Mouse (Mus musculus) macrophage (primary cell): ENCODE measurements around the gene Smyd1. TPM values are rescaled to one million over a fixed set of nuclear protein-coding genes. Genes with fewer than 3 reads are reported as not detected.
"Not testable (repeated sequence)": the region's sequence is repeated elsewhere in the genome, so short reads cannot be mapped to it uniquely, and the experiment has no call there.

Source experiments
- H3K27ac ChIP-seq: fragments of 350-480 bp; formaldehyde crosslinking; 2 replicates; pipeline ENCODE4 v1.9.0; 2021
- H3K36me3 ChIP-seq: fragments of 350-480 bp; formaldehyde crosslinking; 2 replicates; pipeline ENCODE4 v1.9.0; 2021; ENCODE audit errors: inconsistent target
- H3K4me3 ChIP-seq: fragments of 350-480 bp; formaldehyde crosslinking; 2 replicates; pipeline ENCODE4 v1.9.0; 2021; ENCODE audit errors: inconsistent target
- H3K79me2 ChIP-seq: fragments of 350-480 bp; formaldehyde crosslinking; 2 replicates; pipeline ENCODE4 v1.9.0; 2021; ENCODE audit errors: inconsistent target
- WGBS: methylation state at CpG from one replicate; pipeline ENCODE4 v1.1.7; 2026; ENCODE audit warnings: inconsistent platforms; ENCODE audit not compliant: missing documents; 5-methylcytosine and 5-hydroxymethylcytosine counted together
- polyA plus RNA-seq: library from polyadenylated mRNA; stranded (reverse); fragments of 250-400 nt; gene quantifications from 3 replicates; pipeline ENCODE4 v1.2.4, GENCODE M21; 2018; ENCODE audit warnings: inconsistent platforms

Gene Smyd1
- polyA plus RNA-seq, 1 experiment from 2014 or later, result not detected

DNA sequence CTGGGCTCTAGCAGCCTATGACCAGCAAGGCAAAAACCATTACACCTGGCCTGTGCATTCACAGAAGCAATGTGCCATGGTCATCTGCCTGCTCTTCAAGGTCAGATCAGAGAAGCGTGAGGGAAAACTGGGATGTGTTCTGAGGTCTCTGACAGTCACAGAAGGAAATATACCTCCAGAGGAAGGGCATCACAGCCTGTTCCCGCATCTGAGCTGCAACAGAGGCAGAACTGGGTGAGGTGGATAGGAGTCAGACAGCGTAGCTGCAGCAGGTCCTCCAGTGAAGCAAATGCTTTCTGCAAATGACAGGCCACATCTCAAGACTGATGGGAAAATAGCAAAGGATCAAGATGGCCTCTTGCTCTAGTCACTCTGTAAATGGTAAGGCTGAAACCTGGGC is 16.9 kb upstream of the Smyd1 start:
- 88% methylated on average over 3 of the region's 3 CpGs for WGBS
- H3K79me2 ChIP-seq, result no peaks in the 10 kb centered on the region
- no peak overlapping the region for H3K4me3 ChIP-seq
- no peaks in the 10 kb centered on the region for H3K36me3 ChIP-seq
- H3K27ac ChIP-seq, result no peak overlapping the region

DNA sequence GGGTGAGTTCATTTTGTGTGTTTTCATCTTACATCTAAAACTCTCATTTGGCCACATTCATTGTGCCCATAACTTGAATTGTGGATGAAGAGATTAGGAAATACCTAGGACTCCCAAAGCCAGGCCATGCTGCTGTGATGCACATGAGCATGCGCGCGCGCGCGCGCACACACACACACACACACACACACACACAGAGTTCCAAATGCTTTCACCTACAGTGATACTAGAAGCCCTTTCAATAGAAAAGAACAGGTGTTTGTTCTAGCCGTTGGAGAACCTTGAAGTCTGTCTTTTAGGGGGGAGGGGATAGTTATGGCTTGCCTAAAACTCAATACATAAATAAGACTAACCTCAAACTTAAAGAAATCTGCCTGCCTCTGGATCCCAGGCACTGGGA is 15.6 kb upstream of the Smyd1 start:
- Histone ChIP-seq H3K36me3 (no peaks in the 10 kb centered on the region), H3K79me2 (no peaks in the 10 kb centered on the region), H3K4me3 (no peak overlapping the region), H3K27ac (no peak overlapping the region)
- WGBS, result 95% methylated on average over 8 of the region's 8 CpGs

DNA sequence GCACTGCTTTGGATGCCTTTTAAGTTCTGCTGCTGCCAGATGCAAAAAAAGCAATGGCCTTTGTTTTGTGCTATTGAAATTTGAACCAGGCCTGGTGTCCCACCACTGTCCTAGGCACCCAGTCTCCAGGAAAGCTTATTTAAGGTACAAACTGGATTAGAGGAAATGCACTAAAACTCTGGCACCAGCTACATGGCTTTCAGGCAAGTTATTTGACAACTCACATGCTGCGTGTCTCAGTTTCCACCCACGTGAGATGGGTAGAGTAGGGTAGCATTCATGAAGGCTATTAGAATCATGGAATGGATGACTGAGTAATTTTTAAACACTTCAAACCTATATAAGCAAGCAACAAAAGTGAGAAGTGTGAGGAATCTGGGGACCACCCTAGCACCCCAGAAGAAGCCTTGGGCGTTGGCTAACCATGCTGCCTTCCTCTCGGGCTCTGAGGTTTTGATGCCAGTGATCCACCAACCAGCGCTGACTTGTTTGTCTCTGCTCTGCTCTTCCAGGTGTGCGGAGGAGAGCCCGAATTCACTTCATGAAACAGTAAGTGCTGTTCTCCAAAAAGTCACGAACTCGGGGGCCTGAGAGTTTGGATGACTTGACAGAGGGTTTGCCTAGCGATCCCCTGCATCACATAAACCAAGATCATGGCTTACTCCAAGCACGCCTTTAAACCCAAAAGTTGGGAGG is 11.7 kb upstream of the Smyd1 start:
- Histone ChIP-seq H3K36me3 (no peaks in the 10 kb centered on the region), H3K79me2 (no peaks in the 10 kb centered on the region), H3K27ac (no peak overlapping the region), H3K4me3 (no peak overlapping the region)
- WGBS, result 95% methylated on average over 11 of the region's 11 CpGs

DNA sequence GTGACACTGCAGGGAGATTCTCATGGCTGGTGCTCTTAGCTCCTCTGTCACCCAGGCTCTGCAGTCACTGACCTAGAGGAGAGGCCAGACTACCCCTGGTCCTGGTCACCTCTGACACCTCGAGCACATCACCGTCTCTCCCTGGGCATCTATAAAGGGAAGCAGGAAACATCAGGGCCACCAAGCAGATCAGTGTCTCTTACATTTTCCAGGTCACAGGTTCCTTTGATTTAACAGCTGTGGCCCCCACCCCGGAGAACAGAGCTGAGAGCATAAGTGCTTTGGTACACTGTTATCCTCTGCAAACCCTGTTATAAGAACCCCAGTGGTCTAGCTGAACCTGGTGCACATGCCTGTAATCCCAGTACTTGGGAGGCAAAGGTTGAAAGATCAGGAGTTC is 11.0 kb upstream of the Smyd1 start:
- no peak overlapping the region for H3K4me3 ChIP-seq
- H3K36me3 ChIP-seq, result no peaks in the 10 kb centered on the region
- H3K27ac ChIP-seq, result no peak overlapping the region
- no peaks in the 10 kb centered on the region for H3K79me2 ChIP-seq
- WGBS, result 88% methylated on average over 3 of the region's 3 CpGs

DNA sequence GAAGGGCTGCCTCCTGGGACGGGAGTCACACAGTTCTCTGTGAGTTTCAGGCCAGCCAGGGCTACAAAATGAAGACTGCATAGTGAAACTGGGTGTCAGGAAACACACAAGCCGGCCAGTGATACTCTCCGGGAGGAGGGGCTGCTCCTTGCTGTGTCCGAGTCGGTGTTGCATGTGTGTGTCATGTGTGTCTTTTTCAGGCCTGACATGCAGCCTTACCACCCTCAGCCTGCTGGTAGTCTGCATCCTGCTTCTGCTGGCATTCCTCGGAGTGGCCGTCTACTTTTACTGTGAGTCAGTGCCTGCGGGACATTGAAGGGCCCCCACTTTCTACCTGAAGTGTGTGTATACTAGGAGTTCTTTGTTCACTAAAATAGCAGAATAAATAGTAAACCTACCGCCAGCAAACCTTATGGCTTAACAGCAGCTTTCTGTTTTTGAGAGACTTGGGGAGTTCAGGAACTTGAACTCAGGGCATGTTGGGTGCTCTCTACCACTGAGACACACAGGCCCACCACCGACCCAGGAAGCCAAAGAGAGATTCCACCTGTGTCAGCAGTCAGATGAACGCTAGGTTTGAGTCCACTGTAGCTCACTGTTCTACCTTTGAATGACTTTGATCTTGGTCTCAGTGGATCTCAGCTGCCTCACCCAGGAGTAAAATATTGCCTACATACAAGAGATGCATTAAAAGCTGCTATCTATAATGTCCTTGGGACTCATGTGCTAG is 10.4 kb upstream of the Smyd1 start:
- Histone ChIP-seq H3K36me3 (no peaks in the 10 kb centered on the region), H3K27ac (no peak overlapping the region), H3K79me2 (no peaks in the 10 kb centered on the region), H3K4me3 (no peak overlapping the region)
- 91% methylated on average over 11 of the region's 11 CpGs for WGBS

DNA sequence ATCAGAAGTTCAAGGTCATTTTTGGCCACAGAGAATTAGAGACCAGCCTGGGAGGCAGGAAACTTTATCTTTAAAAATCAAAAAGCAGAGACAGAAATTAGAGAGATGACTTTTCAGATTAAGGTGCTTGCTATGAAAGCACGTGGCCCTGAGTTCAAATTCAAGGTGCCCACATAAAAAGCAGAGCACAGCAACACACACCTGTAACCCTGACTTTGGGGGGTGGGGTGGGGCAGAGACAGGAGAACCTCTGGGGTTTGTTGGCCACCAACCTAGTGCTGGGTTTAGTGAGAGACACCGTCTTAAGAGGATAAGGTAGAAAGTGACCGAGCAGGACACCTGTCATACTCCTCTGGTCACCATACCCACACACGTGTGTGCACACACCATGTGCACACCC is 9.5 kb upstream of the Smyd1 start:
- H3K36me3 ChIP-seq, H3K79me2 ChIP-seq, H3K4me3 ChIP-seq, H3K27ac ChIP-seq: not testable (repeated sequence)
- WGBS, result 78% methylated on average over 1 of the region's 4 CpGs

DNA sequence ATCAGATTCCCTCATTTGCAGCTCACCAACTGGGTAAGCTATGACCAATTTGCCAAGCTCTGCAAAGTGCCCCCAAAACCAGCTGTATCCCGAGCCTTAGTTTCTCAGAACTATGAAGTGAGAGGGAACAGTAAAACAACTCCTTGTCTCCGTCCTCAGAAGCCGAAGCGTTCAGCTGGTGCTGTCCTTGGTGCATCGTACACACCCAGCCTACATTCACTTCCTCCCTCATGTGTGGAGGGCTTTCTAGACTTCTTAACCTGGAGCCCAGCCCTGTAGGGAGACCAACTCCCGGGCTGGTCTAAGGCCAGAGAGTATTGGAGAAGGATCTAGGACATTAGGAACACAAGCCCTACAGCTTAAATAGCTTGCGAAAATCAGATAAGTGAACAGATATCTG is 8.5 kb upstream of the Smyd1 start:
- H3K4me3 ChIP-seq, result no peak overlapping the region
- 73% methylated on average over 7 of the region's 7 CpGs for WGBS
- H3K79me2 ChIP-seq, result no peaks in the 10 kb centered on the region
- H3K36me3 ChIP-seq, result no peaks in the 10 kb centered on the region
- no peak overlapping the region for H3K27ac ChIP-seq

DNA sequence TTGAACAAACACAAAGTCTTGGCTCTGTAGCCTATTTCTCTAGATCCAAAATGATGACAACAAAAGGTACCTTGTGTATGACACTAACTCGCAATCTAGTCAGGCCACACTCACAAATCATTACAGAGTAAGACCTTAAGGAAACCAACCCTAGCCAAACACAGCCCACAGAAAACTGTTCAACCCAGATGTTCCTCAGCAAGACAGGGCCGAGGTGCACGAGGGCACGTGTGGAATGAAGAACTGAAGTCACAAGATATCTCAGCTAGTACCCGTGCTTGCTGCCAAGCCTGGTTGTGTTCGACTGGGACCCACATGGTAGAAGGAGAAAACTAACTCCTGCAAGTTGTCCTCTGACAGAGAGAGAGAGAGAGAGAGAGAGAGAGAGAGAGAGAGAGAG is 7.8 kb upstream of the Smyd1 start:
- Histone ChIP-seq H3K4me3 (no peak overlapping the region), H3K79me2 (no peaks in the 10 kb centered on the region), H3K27ac (no peak overlapping the region), H3K36me3 (no peaks in the 10 kb centered on the region)
- 50% methylated on average over 6 of the region's 6 CpGs for WGBS

DNA sequence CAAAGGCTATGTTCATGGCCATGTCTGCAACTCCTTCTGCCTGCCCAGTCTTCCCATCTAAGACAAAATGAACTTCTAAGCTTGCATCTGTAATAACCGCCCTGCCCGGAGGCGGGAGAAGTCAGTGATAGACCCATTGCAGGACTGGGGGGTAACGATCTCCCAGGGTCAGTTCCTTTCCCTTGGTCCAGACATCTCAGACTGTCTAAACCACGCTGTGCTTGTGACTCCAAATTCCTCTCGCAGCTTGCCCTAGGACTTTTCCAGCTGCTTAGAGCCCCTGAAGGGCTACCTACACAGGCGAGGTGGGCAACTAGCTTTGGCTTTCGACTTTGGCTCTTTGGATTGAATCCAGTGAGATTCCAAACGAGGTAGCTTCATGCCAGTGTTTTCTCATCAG is 2.8 kb upstream of the Smyd1 start:
- H3K36me3 ChIP-seq, result no peaks in the 10 kb centered on the region
- no peaks in the 10 kb centered on the region for H3K79me2 ChIP-seq
- no peak overlapping the region for H3K4me3 ChIP-seq
- WGBS, result 91% methylated on average over 9 of the region's 9 CpGs
- no peak overlapping the region for H3K27ac ChIP-seq

DNA sequence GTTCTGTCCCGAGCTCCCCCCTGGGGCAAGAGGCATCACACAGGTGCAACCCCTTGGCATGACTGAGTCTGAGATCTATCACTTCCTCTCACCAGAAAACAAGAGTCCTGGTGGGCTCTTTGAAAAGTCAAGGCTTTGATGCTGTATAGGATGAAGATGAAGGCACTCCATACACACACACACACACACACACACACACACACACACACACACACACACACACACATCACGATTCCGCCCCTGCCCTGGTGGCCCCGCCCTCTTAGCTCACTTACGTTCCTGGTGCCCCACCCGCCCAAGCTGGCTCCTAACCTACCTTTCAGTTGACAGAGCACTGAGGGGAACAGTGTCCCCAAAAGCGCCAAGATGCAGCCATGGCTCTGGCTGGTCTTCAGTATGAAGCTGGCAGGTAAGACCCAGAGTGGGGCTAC is 473 bp upstream of the Smyd1 start, which contains the start of gene Cd8b1:
Cd8b1 (plus strand) TSS at position 298 of the 431 bp plus-strand sequence.
- H3K36me3 ChIP-seq, result no peaks in the 10 kb centered on the region
- H3K4me3 ChIP-seq, result no peak within 1 kb of the TSS
- 94% methylated on average over 6 of the region's 7 CpGs for WGBS
- H3K79me2 ChIP-seq, result no peaks in the 10 kb centered on the region
- H3K27ac ChIP-seq, result no peak within 1 kb of the TSS

DNA sequence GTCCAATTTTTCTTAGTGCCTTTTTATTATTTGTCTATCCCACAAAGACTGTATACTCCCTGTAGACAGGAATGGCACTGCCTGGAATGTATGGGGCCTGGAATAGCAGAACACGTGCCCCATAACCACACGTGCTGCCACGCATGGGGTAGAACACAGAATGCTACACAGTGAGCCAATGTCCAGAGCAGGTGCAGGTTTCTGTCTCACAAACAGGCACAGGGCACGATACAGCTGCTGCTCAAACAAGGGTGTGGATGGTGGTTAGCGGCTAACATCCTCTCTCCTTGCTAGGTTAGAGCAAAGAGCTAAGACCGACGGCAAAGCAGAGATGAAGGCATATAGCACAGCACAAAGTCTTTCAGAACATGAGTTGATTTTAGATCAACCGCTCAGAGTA is 14.5 kb downstream of the Smyd1 start:
- no peak overlapping the region for H3K4me3 ChIP-seq
- no peaks in the 10 kb centered on the region for H3K79me2 ChIP-seq
- no peak overlapping the region for H3K27ac ChIP-seq
- H3K36me3 ChIP-seq, result no peaks in the 10 kb centered on the region
- 92% methylated on average over 8 of the region's 8 CpGs for WGBS

DNA sequence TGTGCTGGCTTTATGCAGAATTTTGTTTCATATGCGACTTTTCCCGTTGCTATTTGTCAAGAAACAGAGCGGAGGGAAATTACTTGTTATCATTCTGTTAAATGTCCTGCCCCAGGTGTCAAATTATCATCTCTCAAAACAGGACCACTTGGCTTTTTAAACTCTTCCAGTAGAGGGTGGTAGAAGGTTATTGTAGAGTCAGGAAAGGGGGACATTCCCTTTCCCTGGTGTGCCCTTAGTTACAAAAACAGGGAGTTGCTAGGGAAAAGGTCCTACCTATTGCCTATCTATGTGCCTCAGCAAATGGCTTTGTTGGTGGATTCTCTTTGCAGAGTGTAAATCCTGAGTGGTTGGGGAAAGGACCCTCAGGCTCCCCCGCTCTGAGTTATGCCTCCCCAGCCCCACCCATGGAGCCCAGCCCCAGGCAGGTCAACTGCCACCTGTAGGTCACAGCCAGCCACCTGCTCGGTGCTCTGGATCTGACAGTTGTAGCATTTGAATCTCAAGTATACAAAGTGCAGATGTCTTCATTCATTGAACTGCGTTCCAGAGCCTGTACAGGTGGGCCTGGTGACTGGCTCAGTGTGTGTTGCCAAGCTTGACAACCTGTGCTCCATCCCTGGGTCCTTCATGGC is 19.8 kb downstream of the Smyd1 start:
- H3K27ac ChIP-seq, result no peak overlapping the region
- H3K4me3 ChIP-seq, result no peak overlapping the region
- H3K79me2 ChIP-seq, result no peaks in the 10 kb centered on the region
- H3K36me3 ChIP-seq, result no peaks in the 10 kb centered on the region
- WGBS, result 74% methylated on average over 5 of the region's 6 CpGs

DNA sequence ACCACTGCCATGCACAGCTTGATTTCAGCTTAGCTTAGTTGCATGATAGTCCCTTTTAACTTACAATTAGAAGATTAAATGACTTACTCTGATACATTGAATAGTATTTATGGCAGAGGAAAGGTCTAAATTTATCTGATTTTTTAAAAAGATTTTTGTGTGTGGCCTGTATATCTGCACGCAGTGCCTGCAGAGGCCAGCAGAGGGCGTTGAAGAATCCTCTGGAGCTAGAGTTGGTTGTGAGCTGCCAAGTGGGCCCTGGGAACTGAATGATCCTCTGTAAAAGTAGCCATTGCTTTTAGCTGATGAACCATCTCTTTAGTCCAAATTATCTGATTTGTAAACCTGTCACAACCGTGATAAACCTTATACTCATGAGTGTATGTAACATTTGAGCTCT is 23.3 kb downstream of the Smyd1 start:
- Histone ChIP-seq H3K36me3 (no peaks in the 10 kb centered on the region), H3K79me2 (no peaks in the 10 kb centered on the region), H3K27ac (no peak overlapping the region), H3K4me3 (no peak overlapping the region)
- WGBS, result 65% methylated on average over 3 of the region's 3 CpGs

DNA sequence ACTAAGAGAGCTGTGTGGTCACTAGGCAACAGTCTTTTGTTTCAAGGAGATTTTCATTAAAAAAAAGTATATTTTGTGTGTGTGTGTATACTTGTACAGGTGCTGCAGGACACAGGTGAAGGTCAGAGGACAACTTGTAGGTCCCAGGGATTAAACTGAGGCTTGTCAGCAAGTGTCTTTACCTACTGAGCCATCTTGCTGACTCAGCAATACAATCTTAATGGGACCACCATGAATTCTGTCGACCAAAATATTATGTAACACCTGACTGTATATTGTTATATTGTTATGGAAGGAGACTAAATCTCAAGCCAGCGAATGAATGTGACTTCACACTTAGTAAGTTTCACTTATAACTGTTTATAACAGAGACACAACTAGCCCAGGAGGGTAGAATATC is 24.0 kb downstream of the Smyd1 start:
- no peaks in the 10 kb centered on the region for H3K79me2 ChIP-seq
- no peak overlapping the region for H3K4me3 ChIP-seq
- no peak overlapping the region for H3K27ac ChIP-seq
- WGBS, result 72% methylated on average over 2 of the region's 2 CpGs
- H3K36me3 ChIP-seq, result no peaks in the 10 kb centered on the region

DNA sequence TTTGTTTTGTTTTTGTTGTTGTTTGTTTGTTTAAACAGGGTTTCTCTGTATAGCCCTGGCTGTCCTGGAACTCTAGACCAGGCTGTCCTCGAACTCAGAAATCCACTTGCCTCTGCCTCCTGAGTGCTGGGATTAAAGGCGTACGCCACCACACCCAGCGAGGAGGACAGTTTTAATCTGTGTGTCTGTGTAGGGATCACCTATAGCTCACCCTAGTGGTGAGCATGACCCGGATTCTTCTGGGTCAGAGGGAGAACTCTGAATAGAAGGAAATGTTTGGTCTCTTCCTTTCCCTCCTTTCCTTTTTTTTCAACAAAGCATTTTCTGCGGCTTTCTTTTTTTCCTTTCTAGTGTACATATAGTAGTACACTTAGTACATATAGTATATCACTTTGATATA is 26.7 kb downstream of the Smyd1 start:
- no peak overlapping the region for H3K4me3 ChIP-seq
- H3K27ac ChIP-seq, result no peak overlapping the region
- 84% methylated on average over 6 of the region's 6 CpGs for WGBS
- H3K36me3 ChIP-seq, result no peaks in the 10 kb centered on the region
- H3K79me2 ChIP-seq, result no peaks in the 10 kb centered on the region
